Mouse (Mus musculus): ENCODE results near the gene Zbtb11. TPM values are rescaled to one million over a fixed set of nuclear protein-coding genes. Genes with fewer than 3 reads are reported as not detected.
"Not testable (repeated sequence)": the region's sequence is repeated elsewhere in the genome, so short reads cannot be mapped to it uniquely, and the experiment has no call there.

The Zbtb11 gene
- polyA plus RNA-seq, 1 experiment from 2014 or later, result 5.8 TPM

DNA sequence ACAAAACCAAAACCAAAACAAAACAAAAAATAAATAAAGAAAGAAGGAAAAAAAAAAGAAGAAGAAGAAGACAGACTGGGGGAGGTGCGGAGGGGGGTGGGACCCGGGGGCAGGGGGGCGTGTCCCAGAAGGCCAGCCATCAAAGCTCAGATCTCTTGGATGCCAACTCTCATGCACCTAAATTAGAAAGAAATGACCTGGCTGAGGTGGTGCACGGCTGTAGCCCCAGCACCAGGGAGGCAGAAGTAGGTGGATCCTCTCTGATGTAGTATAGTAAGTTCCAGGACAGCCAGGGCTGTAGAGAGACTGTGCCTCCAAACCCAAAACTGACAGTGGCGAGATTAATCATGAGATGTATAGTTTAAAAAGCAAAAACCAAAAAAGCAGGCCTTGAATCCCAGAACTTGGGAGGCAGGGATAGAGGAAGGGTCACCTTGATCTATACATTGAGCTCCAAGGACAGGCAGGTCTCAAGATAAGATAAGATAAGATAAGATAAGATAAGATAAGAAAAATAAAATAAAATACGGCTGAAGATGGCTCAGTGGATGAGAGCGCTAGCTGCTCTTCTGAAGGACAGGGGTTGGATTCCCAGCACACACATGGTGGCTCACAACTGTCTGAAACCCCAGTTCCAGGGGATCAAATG lies 21.9 kb upstream of the Zbtb11 start:
- Histone ChIP-seq H3K4me3 (ENCODE audit: low read depth, low read length) (no peak overlapping the region), H3K9ac (ENCODE audit: low read depth, low read length) (no peak overlapping the region), H3K27me3 (replicated peaks; ENCODE audit: control insufficient read depth, insufficient read depth, low read length) (no peaks in the 10 kb centered on the region), H3K9me3 (ENCODE audit: control insufficient read depth) (no peaks in the 10 kb centered on the region), H3K27ac (ENCODE audit: low read depth, low read length) (no peak overlapping the region), H3K4me2 (replicated peaks; ENCODE audit: low read depth) (0 out of 2 replicates have a peak overlapping the region, but pooled peaks have one; percentile 46), H3K4me1 (replicated peaks; ENCODE audit: control insufficient read depth, insufficient read depth, low read length) (no peaks in the 10 kb centered on the region), H3K36me3 (ENCODE audit: control insufficient read depth, insufficient read depth) (no peaks in the 10 kb centered on the region)
- no peak for ATAC-seq
- 66% methylated on average over 7 of the region's 7 CpGs for WGBS
- no peak for TF ChIP-seq CTCF (IDR thresholded peaks at IDR 0.05; ENCODE audit: low read depth)

DNA sequence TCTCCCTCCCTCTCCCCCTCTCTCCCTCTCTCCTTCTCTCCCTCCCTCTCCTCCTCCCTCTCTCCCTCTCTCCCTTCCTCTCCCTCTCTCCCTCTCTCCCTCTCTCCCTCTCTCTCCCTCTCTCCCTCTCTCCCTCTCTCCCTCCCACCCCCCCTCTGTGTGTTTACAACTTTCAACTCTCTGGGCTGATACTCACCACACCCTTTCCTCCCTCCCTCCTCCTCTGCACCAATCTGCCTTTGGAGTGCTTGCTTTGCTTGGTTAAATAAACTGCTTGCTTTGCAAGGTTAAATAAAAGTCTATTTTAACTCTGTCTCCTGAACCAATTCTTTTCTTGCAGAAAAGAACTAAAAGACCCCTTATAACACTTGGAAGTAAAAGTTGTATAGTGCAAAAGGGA lies 20.9 kb upstream of the Zbtb11 start:
- ATAC-seq, result no peak
- no peaks in the 10 kb centered on the region for H3K9me3 ChIP-seq (ENCODE audit: control insufficient read depth)
- no peaks in the 10 kb centered on the region for H3K4me1 ChIP-seq (replicated peaks; ENCODE audit: control insufficient read depth, insufficient read depth, low read length)
- no peak for TF ChIP-seq CTCF (IDR thresholded peaks at IDR 0.05; ENCODE audit: low read depth)
- no peak overlapping the region for H3K9ac ChIP-seq (ENCODE audit: low read depth, low read length)
- no peaks in the 10 kb centered on the region for H3K36me3 ChIP-seq (ENCODE audit: control insufficient read depth, insufficient read depth)
- no peaks in the 10 kb centered on the region for H3K27me3 ChIP-seq (replicated peaks; ENCODE audit: control insufficient read depth, insufficient read depth, low read length)
- no peak overlapping the region for H3K4me2 ChIP-seq (replicated peaks; ENCODE audit: low read depth)
- H3K27ac ChIP-seq (ENCODE audit: low read depth, low read length), result no peak overlapping the region
- no peak overlapping the region for H3K4me3 ChIP-seq (ENCODE audit: low read depth, low read length)

DNA sequence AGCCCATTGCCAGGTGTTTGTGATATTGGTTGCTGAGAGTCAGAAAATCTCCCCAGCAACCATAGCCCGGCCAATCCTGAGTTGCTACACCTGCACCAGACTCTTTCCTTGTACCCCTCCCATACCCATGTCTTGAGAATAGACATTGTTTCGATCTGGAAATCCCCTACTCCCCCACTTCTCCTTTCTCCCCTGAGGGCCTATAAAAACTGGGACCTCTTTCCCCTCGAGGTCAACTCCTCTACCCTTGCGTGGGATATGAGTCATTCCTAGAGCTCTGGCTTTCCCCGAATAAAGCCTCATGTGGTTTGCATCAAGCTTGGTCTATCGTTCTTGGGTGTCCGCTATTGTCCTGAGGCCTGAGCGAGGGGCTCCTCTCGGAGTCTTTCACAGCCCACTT lies 19.5 kb upstream of the Zbtb11 start:
- ATAC-seq; H3K4me1 ChIP-seq (replicated peaks; ENCODE audit: control insufficient read depth, insufficient read depth, low read length); H3K36me3 ChIP-seq (ENCODE audit: control insufficient read depth, insufficient read depth); H3K9me3 ChIP-seq (ENCODE audit: control insufficient read depth); H3K9ac ChIP-seq (ENCODE audit: low read depth, low read length); H3K4me2 ChIP-seq (replicated peaks; ENCODE audit: low read depth); H3K27me3 ChIP-seq (replicated peaks; ENCODE audit: control insufficient read depth, insufficient read depth, low read length); H3K4me3 ChIP-seq (ENCODE audit: low read depth, low read length); H3K27ac ChIP-seq (ENCODE audit: low read depth, low read length): not testable (repeated sequence)
- WGBS, result 91% methylated on average over 9 of the region's 9 CpGs

DNA sequence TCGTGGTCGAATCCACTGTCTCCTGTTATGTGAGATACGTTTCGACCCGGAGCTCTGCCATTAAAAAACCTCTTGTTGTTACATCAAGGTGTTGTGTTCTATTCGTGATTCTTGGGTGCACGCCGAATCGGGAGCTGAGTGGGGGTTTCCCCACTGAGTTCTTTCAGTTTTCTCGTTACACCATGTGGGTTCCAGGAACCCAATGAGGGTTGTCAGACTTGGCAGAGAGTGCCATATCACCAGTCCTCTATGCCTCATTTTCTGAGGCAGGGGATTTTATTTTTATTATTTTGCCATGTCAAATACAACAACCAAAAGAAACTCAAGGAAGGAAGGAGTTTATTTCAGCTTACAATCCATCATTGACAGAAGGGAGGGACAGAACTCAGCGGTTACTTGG lies 10.6 kb upstream of the Zbtb11 start:
- not testable (repeated sequence) for H3K9me3 ChIP-seq (ENCODE audit: control insufficient read depth); H3K4me3 ChIP-seq (ENCODE audit: low read depth, low read length); H3K27ac ChIP-seq (ENCODE audit: low read depth, low read length); H3K36me3 ChIP-seq (ENCODE audit: control insufficient read depth, insufficient read depth); H3K27me3 ChIP-seq (replicated peaks; ENCODE audit: control insufficient read depth, insufficient read depth, low read length); H3K9ac ChIP-seq (ENCODE audit: low read depth, low read length); H3K4me1 ChIP-seq (replicated peaks; ENCODE audit: control insufficient read depth, insufficient read depth, low read length); H3K4me2 ChIP-seq (replicated peaks; ENCODE audit: low read depth); ATAC-seq
- WGBS, result 91% methylated on average over 6 of the region's 11 CpGs

DNA sequence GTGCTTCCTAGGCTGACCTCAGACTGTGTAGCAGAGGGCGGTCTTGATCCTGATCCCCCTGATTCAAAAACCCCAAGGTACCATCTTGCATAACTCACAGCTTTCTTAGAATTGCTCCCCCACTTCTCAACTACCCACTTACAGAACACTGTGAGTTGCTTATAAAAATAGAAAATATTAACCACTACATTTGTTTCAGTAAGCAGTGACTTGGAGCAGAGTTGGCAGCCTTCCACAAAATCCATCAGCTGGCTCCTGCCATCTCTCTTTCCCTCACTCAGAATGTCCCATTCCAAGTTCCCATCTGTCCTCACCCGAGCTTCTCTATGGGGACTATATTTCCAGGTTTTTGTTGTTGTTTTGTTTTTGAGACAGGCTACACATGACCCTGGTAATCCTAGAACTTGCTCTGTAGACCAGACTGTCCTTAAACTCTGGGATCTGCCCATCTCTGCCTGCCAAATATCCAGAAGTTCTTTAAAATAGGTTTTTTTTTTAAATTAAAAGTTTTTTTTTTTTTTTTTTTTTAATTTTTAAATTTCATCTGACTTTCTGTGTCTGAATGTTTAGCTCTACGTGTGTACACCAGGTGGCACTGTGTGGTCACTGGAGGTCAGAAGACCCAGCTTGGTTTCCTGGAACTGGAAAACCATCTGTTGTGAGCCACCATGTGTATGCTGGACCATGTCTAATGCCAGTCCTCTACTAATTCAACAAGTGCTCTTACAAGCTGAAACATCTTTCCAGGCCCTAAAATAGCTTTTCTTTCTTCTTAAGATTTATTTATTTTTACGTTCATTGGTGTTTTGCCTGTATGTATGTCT lies 9.3 kb upstream of the Zbtb11 start:
- H3K9me3 ChIP-seq (ENCODE audit: control insufficient read depth), result no peaks in the 10 kb centered on the region
- H3K27ac ChIP-seq (ENCODE audit: low read depth, low read length), result no peak overlapping the region
- WGBS, result 66% methylated on average over 4 of the region's 4 CpGs
- H3K9ac ChIP-seq (ENCODE audit: low read depth, low read length), result no peak overlapping the region
- ATAC-seq, result no peak
- TF ChIP-seq CTCF (IDR thresholded peaks at IDR 0.05; ENCODE audit: low read depth), result peak; percentile 65
- H3K4me1 ChIP-seq (replicated peaks; ENCODE audit: control insufficient read depth, insufficient read depth, low read length), result no peaks in the 10 kb centered on the region; the same call in 1 of the 2 replicates
- no peak overlapping the region for H3K4me3 ChIP-seq (ENCODE audit: low read depth, low read length)
- H3K36me3 ChIP-seq (ENCODE audit: control insufficient read depth, insufficient read depth), result no peaks in the 10 kb centered on the region
- H3K4me2 ChIP-seq (replicated peaks; ENCODE audit: low read depth), result no peak overlapping the region
- H3K27me3 ChIP-seq (replicated peaks; ENCODE audit: control insufficient read depth, insufficient read depth, low read length), result no peaks in the 10 kb centered on the region

DNA sequence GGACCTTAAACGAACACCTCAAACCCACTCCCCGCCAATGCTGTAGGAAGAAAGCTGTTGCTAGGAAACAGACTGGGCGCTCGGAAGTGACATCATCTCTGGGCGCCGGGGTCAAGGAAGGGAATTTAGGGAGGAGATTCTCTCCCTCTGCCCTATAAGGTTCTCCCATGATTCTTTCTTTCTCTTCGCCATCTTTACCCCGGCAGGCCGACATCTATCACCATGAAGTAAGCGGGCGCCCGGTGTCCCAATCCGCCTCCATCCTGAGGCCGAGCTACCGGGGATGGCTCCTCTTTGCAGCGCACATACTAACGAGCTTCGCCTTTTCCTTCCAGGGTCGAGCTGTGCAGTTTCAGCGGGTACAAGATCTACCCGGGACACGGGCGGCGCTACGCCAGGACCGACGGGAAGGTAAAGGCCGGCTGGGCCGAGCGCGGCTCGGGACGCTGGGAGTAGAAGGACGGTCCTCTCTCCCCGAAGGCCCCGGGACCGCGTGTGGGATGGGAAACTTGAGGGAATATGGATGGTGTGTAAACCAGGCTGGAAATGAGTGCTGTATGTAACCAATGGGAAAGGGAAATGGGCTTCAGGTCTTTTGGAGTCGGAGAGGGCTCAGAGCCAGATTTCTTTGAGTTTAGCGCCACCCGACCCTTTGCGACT lies 7.3 kb upstream of the Zbtb11 start, which contains the start of gene Rpl24:
Gene Rpl24, plus strand, starts transcription at position 64 of the 660 bp plus-strand sequence.
- peak within 1 kb of the TSS; percentile 54 for H3K4me2 ChIP-seq (replicated peaks; ENCODE audit: low read depth)
- H3K36me3 ChIP-seq (ENCODE audit: control insufficient read depth, insufficient read depth), result peaks cover 16% of the 10 kb centered on the region
- no peak for TF ChIP-seq CTCF (IDR thresholded peaks at IDR 0.05; ENCODE audit: low read depth)
- H3K9ac ChIP-seq (ENCODE audit: low read depth, low read length), result peak within 1 kb of the TSS; percentile 86
- no peaks in the 10 kb centered on the region for H3K9me3 ChIP-seq (ENCODE audit: control insufficient read depth)
- peak within 1 kb of the TSS; percentile 86 for H3K27ac ChIP-seq (ENCODE audit: low read depth, low read length)
- no peaks in the 10 kb centered on the region; the same call in 1 of the 2 replicates for H3K4me1 ChIP-seq (replicated peaks; ENCODE audit: control insufficient read depth, insufficient read depth, low read length)
- under 1% methylated on average over 42 of the region's 42 CpGs for WGBS
- no peaks in the 10 kb centered on the region for H3K27me3 ChIP-seq (replicated peaks; ENCODE audit: control insufficient read depth, insufficient read depth, low read length)
- H3K4me3 ChIP-seq (ENCODE audit: low read depth, low read length), result peak within 1 kb of the TSS; percentile 78
- ATAC-seq, result peak; percentile 94

Measured in intestine, postnatal 0 days (tissue).